Mouse (Mus musculus) heart, adult 2 months (tissue): ENCODE results near the gene Wdr61. TPM values are rescaled to one million over a fixed set of nuclear protein-coding genes. Genes with fewer than 3 reads are reported as not detected.

Experiments
- DNase-seq, 2 experiments: peaks; one replicate each; pipeline ENCODE4 v3.0.0; 2021
- H3K27ac ChIP-seq: fragments of 200-600 bp; 2 replicates; pipeline ENCODE4 v1.8.1; 2022
- H3K27me3 ChIP-seq: fragments of 200-500 bp; 2 replicates; pipeline ENCODE4 v1.6.1; 2012; ENCODE audit warnings: mild to moderate bottlenecking, low read length, inconsistent platforms, mixed read lengths; ENCODE audit not compliant: control insufficient read depth, insufficient read depth
- H3K36me3 ChIP-seq: fragments of 200-500 bp; 2 replicates; pipeline ENCODE4 v1.6.1; 2012; ENCODE audit warnings: low read length, inconsistent platforms; ENCODE audit not compliant: control insufficient read depth, insufficient read depth
- H3K4me1 ChIP-seq: fragments of 200-500 bp; 2 replicates; pipeline ENCODE4 v1.6.1; 2011; ENCODE audit warnings: low read length; ENCODE audit not compliant: control insufficient read depth, insufficient read depth
- H3K4me3 ChIP-seq: fragments of 200-600 bp; 2 replicates; pipeline ENCODE4 v1.8.1; 2022
- H3K79me2 ChIP-seq: fragments of 200-500 bp; replicated peaks from 2 replicates; pipeline ENCODE4 v1.6.1; 2012; ENCODE audit warnings: mild to moderate bottlenecking, inconsistent platforms, low read length, moderate library complexity, mixed read lengths; ENCODE audit not compliant: control insufficient read depth, insufficient read depth
- H3K9ac ChIP-seq: fragments of 200-500 bp; 2 replicates; pipeline ENCODE4 v1.6.1; 2012; ENCODE audit warnings: low read depth, mild to moderate bottlenecking, control low read depth, inconsistent platforms, low read length, mixed read lengths
- CTCF ChIP-seq: fragments of 200-600 bp; IDR thresholded peaks from 2 replicates; pipeline ENCODE4 v1.8.1; 2022; ENCODE audit warnings: antibody characterized with exemption, mild to moderate bottlenecking, moderate library complexity
- EP300 ChIP-seq: fragments of 200-500 bp; IDR thresholded peaks from 2 replicates; pipeline ENCODE4 v1.6.1; 2011; ENCODE audit warnings: low read depth, low read length, control low read depth; ENCODE audit not compliant: insufficient read depth
- POLR2A ChIP-seq: fragments of 200-500 bp; IDR thresholded peaks from 2 replicates; pipeline ENCODE4 v1.6.1; 2011; ENCODE audit warnings: mild to moderate bottlenecking, low read depth, low read length, control low read depth; ENCODE audit not compliant: insufficient read depth
- WGBS: fragments of 180-500 bp; shearing (Covaris S2); methylation state at CpG from one replicate; pipeline ENCODE4 v1.1.7; 2018; 5-methylcytosine and 5-hydroxymethylcytosine counted together
- intact Hi-C: fragments of 180-260 bp; cut with DNase I; formaldehyde crosslinking; loops from one replicate; pipeline ENCODE4 v1.15.1; 2025
- polyA plus RNA-seq: library from polyadenylated mRNA; depleted of rRNA; stranded (reverse); fragments of >200 nt; gene quantifications from 2 replicates; pipeline ENCODE4 v1.2.3, GENCODE M21; 2012
- total RNA-seq, 2 experiments: library from RNA; stranded (reverse); gene quantifications; 2 replicates each; pipeline ENCODE4 v1.2.3; 2021

Gene Wdr61
- total and polyA plus RNA-seq, 3 experiments: 21.3 to 29.6 (median 29.0) TPM

- Histone ChIP-seq H3K9ac (no peak overlapping the region), H3K4me1 (no peaks in the 10 kb centered on the region), H3K79me2 (no peaks in the 10 kb centered on the region; the same call in 1 of the 2 replicates), H3K27me3 (no peaks in the 10 kb centered on the region), H3K27ac (peak overlapping the region; percentile 6; the same call in 1 of the 2 replicates), H3K4me3 (peak overlapping the region; percentile 86), H3K36me3 (peaks cover 5% of the 10 kb centered on the region; the same call in 1 of the 2 replicates)
- intact Hi-C loops: loop anchor here (2.0 to 5.0 kb wide), 2 partner anchors 34 to 373 kb away; no protein-coding TSS in a partner anchor
- no peak for DNase-seq
- TF ChIP-seq CTCF: no peak
- TF ChIP-seq POLR2A: no peak; the same call in 1 of the 2 replicates
- TF ChIP-seq EP300: no peak
- WGBS: 19% methylated on average over 11 of the region's 11 CpGs
These were observed 427 bp upstream of the Wdr61 start for GRCm38 (mm10) chr9:54734639-54735252.

GRCm38 (mm10) chr9:54732122-54732521, 2.2 kb downstream of the Wdr61 start:
- 99% methylated on average over 2 of the region's 2 CpGs for WGBS
- intact Hi-C loops: no loop called here

DNA sequence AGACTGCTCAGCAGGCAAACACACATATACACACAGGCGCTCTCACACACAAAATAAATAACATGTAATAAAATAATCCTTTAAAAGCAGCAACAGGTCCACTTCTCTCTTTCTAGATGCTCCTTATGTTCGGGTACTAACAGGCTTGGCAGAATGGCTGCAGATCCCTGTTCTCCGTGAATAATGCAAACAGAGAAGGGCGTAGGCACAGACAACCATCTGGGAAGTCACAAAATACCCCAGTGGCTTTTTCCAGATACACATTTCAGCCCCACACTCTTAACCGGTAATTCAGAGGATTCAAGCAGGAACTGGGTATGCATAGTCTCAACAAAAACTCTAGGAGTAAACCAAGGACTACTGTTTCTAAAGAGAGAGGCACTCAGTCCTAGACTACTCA, 8.0 kb downstream of the Wdr61 start:
- Histone ChIP-seq H3K27me3 (no peaks in the 10 kb centered on the region), H3K4me1 (no peaks in the 10 kb centered on the region), H3K79me2 (no peaks in the 10 kb centered on the region), H3K27ac (no peak overlapping the region), H3K4me3 (no peak overlapping the region), H3K36me3 (no peaks in the 10 kb centered on the region; the same call in none of the 2 replicates), H3K9ac (no peak overlapping the region)
- 87% methylated on average over 5 of the region's 5 CpGs for WGBS
- no peak for TF ChIP-seq CTCF
- TF ChIP-seq EP300: no peak
- no peak for TF ChIP-seq POLR2A
- intact Hi-C loops: no loop called here
- DNase-seq: no peak

More at GRCm38 (mm10) chr9:54732122-54732521, 2.2 kb downstream of the Wdr61 start:
- Histone ChIP-seq H3K36me3 (peaks cover 5% of the 10 kb centered on the region; the same call in 1 of the 2 replicates), H3K27me3 (no peaks in the 10 kb centered on the region), H3K4me3 (no peak overlapping the region), H3K27ac (no peak overlapping the region), H3K9ac (no peak overlapping the region), H3K4me1 (no peaks in the 10 kb centered on the region), H3K79me2 (no peaks in the 10 kb centered on the region; the same call in 1 of the 2 replicates)
- TF ChIP-seq CTCF: peak; percentile 79
- no peak for TF ChIP-seq POLR2A
- DNase-seq: no peak

- Histone ChIP-seq H3K27ac (no peak overlapping the region), H3K4me1 (no peaks in the 10 kb centered on the region), H3K4me3 (no peak overlapping the region), H3K27me3 (no peaks in the 10 kb centered on the region), H3K9ac (no peak overlapping the region), H3K79me2 (no peaks in the 10 kb centered on the region), H3K36me3 (no peaks in the 10 kb centered on the region; the same call in none of the 2 replicates)
- 95% methylated on average over 4 of the region's 4 CpGs for WGBS
- intact Hi-C loops: no loop called here
- TF ChIP-seq EP300: no peak
- TF ChIP-seq CTCF: no peak
- DNase-seq: no peak
These were observed 11.7 kb downstream of the Wdr61 start for GRCm38 (mm10) chr9:54722596-54722995.

DNA sequence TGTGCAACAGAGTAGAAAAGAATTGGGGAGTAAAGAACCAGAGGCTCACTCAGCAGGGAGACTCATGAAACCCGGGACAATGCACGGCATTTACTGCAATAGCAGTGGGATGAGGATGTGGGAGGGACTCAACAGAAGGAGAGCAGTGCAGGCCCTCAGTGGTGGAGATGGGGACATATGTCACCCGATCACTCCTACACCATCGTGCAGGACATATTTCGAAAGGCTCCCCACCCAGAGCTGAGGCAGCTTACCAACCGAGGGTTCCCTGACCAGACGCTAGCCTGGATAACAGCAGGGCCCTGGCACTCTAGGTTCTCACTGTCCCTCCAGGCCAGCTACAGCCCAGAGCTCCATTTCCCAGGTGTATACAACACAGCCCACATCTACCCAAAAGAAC, 12.2 kb downstream of the Wdr61 start:
- no peaks in the 10 kb centered on the region; the same call in none of the 2 replicates for H3K36me3 ChIP-seq
- intact Hi-C loops: no loop called here

GRCm38 (mm10) chr9:54717527-54717926, 16.8 kb downstream of the Wdr61 start:
- Histone ChIP-seq H3K9ac (no peak overlapping the region), H3K4me1 (no peaks in the 10 kb centered on the region), H3K27ac (no peak overlapping the region), H3K4me3 (no peak overlapping the region), H3K27me3 (no peaks in the 10 kb centered on the region), H3K36me3 (peaks cover 3% of the 10 kb centered on the region; the same call in 1 of the 2 replicates), H3K79me2 (no peaks in the 10 kb centered on the region)
- intact Hi-C loops: no loop called here
- 71% methylated on average over 3 of the region's 3 CpGs for WGBS
- no peak for DNase-seq
- TF ChIP-seq CTCF (no peak), EP300 (no peak), POLR2A (no peak)

More for the DNA sequence above, 12.2 kb downstream of the Wdr61 start:
- TF ChIP-seq POLR2A (no peak), EP300 (no peak), CTCF (no peak)
- Histone ChIP-seq H3K4me1 (no peaks in the 10 kb centered on the region), H3K27me3 (no peaks in the 10 kb centered on the region), H3K4me3 (no peak overlapping the region), H3K9ac (no peak overlapping the region), H3K27ac (no peak overlapping the region), H3K79me2 (no peaks in the 10 kb centered on the region)
- no peak for DNase-seq
- WGBS: 82% methylated on average over 7 of the region's 7 CpGs
